Mouse (Mus musculus): ENCODE measurements around the gene Ap2a1. TPM values are rescaled to one million over a fixed set of nuclear protein-coding genes. Genes with fewer than 3 reads are reported as not detected.

Gene Ap2a1
- polyA plus RNA-seq, 1 experiment from 2014 or later, result 29.5 TPM

DNA sequence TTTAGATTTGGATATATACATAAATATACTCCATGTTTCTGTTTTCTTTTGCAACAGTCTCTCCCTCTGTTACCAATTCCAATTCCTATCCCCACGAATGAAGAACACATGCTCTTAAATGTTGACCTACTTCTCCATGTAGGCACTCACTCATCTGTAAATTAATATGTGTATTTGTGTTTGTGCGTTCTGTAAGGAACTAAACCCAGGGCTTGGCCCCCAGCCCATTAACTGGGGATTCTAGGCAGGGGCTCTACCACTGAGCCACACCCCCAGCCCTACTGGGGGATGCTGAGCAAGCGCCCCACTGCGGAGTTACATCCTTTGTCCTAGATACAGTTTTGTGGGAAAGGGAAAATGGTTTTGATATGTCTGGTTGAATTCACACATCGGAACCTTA is 10.2 kb downstream of the Ap2a1 start:
- Histone ChIP-seq H3K4me1 (ENCODE audit: insufficient read depth) (0 out of 2 replicates have a peak, but pooled peaks cover 4% of the 10 kb centered on the region), H3K4me3 (ENCODE audit: low read depth, low read length) (no peak overlapping the region), H3K9ac (replicated peaks) (no peak overlapping the region), H3K9me3 (ENCODE audit: low read length) (no peaks in the 10 kb centered on the region), H3K4me2 (ENCODE audit: low read depth, low read length) (no peak overlapping the region), H3K27me3 (ENCODE audit: insufficient read depth, low read length) (no peaks in the 10 kb centered on the region), H3K27ac (ENCODE audit: low read depth) (no peak overlapping the region), H3K36me3 (replicated peaks; ENCODE audit: insufficient read depth, low read length) (peaks cover 39% of the 10 kb centered on the region)
- TF ChIP-seq CTCF (IDR thresholded peaks at IDR 0.05; ENCODE audit: low read depth) (no peak), EP300 (IDR thresholded peaks at IDR 0.05; ENCODE audit: low read depth) (no peak)
- 90% methylated on average over 5 of the region's 5 CpGs for WGBS (ENCODE audit: insufficient replicate concordance)
- ATAC-seq, result no peak
- no peak for DNase-seq

DNA sequence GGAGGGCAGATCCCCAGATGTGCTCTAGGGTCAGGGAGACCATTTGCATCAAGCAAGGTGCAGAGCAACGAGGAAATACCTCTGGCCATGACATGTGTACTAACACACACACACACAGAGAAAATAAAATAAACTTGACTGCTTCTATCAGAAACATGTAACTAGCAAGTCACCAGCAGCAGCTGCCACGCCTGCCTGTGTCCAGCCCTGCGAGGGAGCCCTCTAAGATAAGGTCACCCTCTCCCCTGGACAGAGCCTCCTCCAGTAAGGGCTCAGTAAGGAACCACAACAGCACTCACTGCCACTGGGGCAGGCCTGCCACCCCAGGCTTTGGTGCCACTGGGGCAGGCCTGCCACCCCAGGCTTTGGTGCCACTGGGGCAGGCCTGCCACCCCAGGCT is 11.1 kb downstream of the Ap2a1 start:
- no peak overlapping the region for H3K4me3 ChIP-seq (ENCODE audit: low read depth, low read length)
- H3K36me3 ChIP-seq (replicated peaks; ENCODE audit: insufficient read depth, low read length), result peaks cover 36% of the 10 kb centered on the region
- H3K27me3 ChIP-seq (ENCODE audit: insufficient read depth, low read length), result no peaks in the 10 kb centered on the region
- no peak for TF ChIP-seq CTCF (IDR thresholded peaks at IDR 0.05; ENCODE audit: low read depth)
- no peak for TF ChIP-seq EP300 (IDR thresholded peaks at IDR 0.05; ENCODE audit: low read depth)
- H3K27ac ChIP-seq (ENCODE audit: low read depth), result no peak overlapping the region
- no peaks in the 10 kb centered on the region for H3K9me3 ChIP-seq (ENCODE audit: low read length)
- ATAC-seq (no peak), DNase-seq (peak; percentile 13)
- no peak overlapping the region for H3K9ac ChIP-seq (replicated peaks)
- no peak overlapping the region for H3K4me2 ChIP-seq (ENCODE audit: low read depth, low read length)
- 0 out of 2 replicates have a peak, but pooled peaks cover 4% of the 10 kb centered on the region for H3K4me1 ChIP-seq (ENCODE audit: insufficient read depth)
- WGBS (ENCODE audit: insufficient replicate concordance), result 68% methylated on average over 3 of the region's 3 CpGs

DNA sequence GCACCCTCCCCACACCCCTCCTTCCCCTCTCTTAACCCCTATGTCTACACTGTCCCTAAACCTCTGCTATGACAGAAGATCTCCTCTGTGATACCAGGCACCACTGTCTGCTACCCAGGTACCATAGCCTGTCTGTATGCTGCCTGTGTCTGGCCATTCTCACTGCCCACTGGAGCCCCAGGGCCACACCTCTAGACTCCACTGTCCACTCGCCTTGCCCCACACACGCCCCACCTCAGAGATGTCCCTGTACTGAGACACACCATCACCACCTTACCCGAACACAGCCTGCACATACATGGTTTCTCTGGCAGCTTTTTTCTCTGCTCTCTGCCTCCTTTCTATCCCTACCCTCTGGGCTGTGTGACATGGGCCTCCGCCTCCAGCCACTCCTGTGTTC is 12.4 kb downstream of the Ap2a1 start:
- Histone ChIP-seq H3K4me2 (ENCODE audit: low read depth, low read length) (no peak overlapping the region), H3K4me1 (ENCODE audit: insufficient read depth) (no peaks in the 10 kb centered on the region), H3K27ac (ENCODE audit: low read depth) (no peak overlapping the region), H3K27me3 (ENCODE audit: insufficient read depth, low read length) (no peaks in the 10 kb centered on the region), H3K4me3 (ENCODE audit: low read depth, low read length) (no peak overlapping the region), H3K9me3 (ENCODE audit: low read length) (no peaks in the 10 kb centered on the region), H3K9ac (replicated peaks) (no peak overlapping the region), H3K36me3 (replicated peaks; ENCODE audit: insufficient read depth, low read length) (peaks cover 28% of the 10 kb centered on the region)
- DNase-seq, result no peak
- 90% methylated on average over 4 of the region's 4 CpGs for WGBS (ENCODE audit: insufficient replicate concordance)
- ATAC-seq, result no peak
- TF ChIP-seq CTCF (IDR thresholded peaks at IDR 0.05; ENCODE audit: low read depth) (no peak), EP300 (IDR thresholded peaks at IDR 0.05; ENCODE audit: low read depth) (no peak)

DNA sequence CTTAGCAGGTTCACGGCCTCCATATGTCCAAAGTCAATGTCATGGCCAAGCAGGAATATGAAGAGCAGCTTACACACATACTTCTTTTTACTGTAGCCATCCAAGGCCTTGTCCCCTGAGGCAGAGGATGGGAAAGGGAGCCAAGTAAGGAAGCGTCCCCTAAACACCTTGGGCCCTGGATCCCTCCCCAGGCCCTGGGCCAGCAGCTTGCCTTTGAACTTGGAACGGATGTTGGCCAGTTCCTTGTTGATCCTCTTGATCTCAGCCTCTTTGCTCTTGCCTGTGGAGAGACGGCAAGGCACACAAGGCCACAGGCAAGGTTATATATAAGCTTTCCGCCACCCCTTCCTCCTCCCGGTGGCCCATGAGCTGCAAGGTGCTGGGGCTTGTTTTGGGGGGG is 13.1 kb downstream of the Ap2a1 start:
- peaks cover 31% of the 10 kb centered on the region for H3K36me3 ChIP-seq (replicated peaks; ENCODE audit: insufficient read depth, low read length)
- H3K4me3 ChIP-seq (ENCODE audit: low read depth, low read length), result no peak overlapping the region
- DNase-seq, result no peak
- H3K4me1 ChIP-seq (ENCODE audit: insufficient read depth), result no peaks in the 10 kb centered on the region
- H3K9me3 ChIP-seq (ENCODE audit: low read length), result no peaks in the 10 kb centered on the region
- ATAC-seq, result no peak
- TF ChIP-seq EP300 (IDR thresholded peaks at IDR 0.05; ENCODE audit: low read depth), result no peak
- TF ChIP-seq CTCF (IDR thresholded peaks at IDR 0.05; ENCODE audit: low read depth), result no peak
- H3K9ac ChIP-seq (replicated peaks), result no peak overlapping the region
- no peaks in the 10 kb centered on the region for H3K27me3 ChIP-seq (ENCODE audit: insufficient read depth, low read length)
- WGBS (ENCODE audit: insufficient replicate concordance), result 91% methylated on average over 6 of the region's 6 CpGs
- no peak overlapping the region for H3K4me2 ChIP-seq (ENCODE audit: low read depth, low read length)
- H3K27ac ChIP-seq (ENCODE audit: low read depth), result no peak overlapping the region

DNA sequence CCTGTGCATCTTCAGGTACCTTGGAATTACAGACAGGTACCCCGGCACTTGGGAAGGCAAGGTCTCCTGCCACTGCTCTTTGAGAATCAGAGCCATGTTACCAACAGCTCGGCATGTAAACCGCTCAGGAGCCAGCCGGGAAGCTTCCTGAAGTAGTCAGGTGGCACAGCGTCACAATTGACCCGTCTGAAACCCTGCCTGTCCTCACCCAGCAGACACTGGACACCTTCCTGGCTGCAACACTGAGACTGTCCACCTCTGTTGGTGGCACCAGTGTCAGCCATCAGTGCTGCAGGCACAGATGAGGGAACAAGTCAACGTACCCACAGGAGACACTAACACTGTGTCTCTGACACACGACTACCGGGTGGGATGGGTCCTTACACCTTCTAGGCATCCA is 14.0 kb downstream of the Ap2a1 start:
- no peak overlapping the region for H3K4me2 ChIP-seq (ENCODE audit: low read depth, low read length)
- H3K9me3 ChIP-seq (ENCODE audit: low read length), result no peaks in the 10 kb centered on the region
- DNase-seq (no peak), ATAC-seq (no peak)
- no peaks in the 10 kb centered on the region for H3K4me1 ChIP-seq (ENCODE audit: insufficient read depth)
- no peaks in the 10 kb centered on the region for H3K27me3 ChIP-seq (ENCODE audit: insufficient read depth, low read length)
- no peak overlapping the region for H3K4me3 ChIP-seq (ENCODE audit: low read depth, low read length)
- WGBS (ENCODE audit: insufficient replicate concordance), result 88% methylated on average over 9 of the region's 9 CpGs
- no peak overlapping the region for H3K27ac ChIP-seq (ENCODE audit: low read depth)
- H3K36me3 ChIP-seq (replicated peaks; ENCODE audit: insufficient read depth, low read length), result peaks cover 38% of the 10 kb centered on the region
- TF ChIP-seq EP300 (IDR thresholded peaks at IDR 0.05; ENCODE audit: low read depth) (no peak), CTCF (IDR thresholded peaks at IDR 0.05; ENCODE audit: low read depth) (no peak)
- H3K9ac ChIP-seq (replicated peaks), result no peak overlapping the region

DNA sequence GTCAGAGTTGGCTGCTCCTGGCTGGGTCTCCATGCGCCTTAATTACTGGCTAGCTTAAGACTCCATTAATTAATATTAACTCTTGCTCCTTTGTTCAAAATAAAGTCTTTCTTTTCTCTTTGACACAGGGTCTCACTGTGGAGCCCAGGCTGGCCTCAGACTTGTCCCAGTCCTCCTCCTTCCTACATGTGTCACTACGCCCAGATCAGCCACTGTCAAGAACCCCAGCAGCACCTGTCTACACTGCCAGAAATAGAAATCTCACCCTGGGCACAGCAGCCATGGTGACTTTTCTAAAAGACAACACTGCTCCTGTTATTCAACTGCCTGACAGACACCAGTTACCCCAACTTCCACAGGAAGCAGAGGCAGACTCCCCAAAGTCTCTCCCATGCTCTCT is 14.9 kb downstream of the Ap2a1 start:
- H3K27ac ChIP-seq (ENCODE audit: low read depth), result no peak overlapping the region
- TF ChIP-seq EP300 (IDR thresholded peaks at IDR 0.05; ENCODE audit: low read depth), result no peak
- no peak for TF ChIP-seq CTCF (IDR thresholded peaks at IDR 0.05; ENCODE audit: low read depth)
- H3K4me3 ChIP-seq (ENCODE audit: low read depth, low read length), result no peak overlapping the region
- H3K4me1 ChIP-seq (ENCODE audit: insufficient read depth), result no peaks in the 10 kb centered on the region
- 90% methylated on average over 2 of the region's 2 CpGs for WGBS (ENCODE audit: insufficient replicate concordance)
- H3K36me3 ChIP-seq (replicated peaks; ENCODE audit: insufficient read depth, low read length), result peaks cover 44% of the 10 kb centered on the region
- no peak overlapping the region for H3K4me2 ChIP-seq (ENCODE audit: low read depth, low read length)
- no peak overlapping the region for H3K9ac ChIP-seq (replicated peaks)
- ATAC-seq, result no peak
- H3K9me3 ChIP-seq (ENCODE audit: low read length), result no peaks in the 10 kb centered on the region
- no peak for DNase-seq
- no peaks in the 10 kb centered on the region for H3K27me3 ChIP-seq (ENCODE audit: insufficient read depth, low read length)

Measured in liver, postnatal 0 days (tissue).